17 mouse cellular contexts compared by ENCODE assay signal in genomic region chr10:116396966-116397365, GRCm38 (mm10).
"Had no signal": no experiment of that assay in that cellular context is flagged by ENCODE, and none has a peak within 500 bp of the region (broad histone marks: within the 10 kb centered on the region; RNA-seq: fewer than 3 reads in every experiment).

No protein-coding gene starts in this region.

- H3K27ac ChIP-seq: kidney, postnatal 0 days; layer of hippocampus, adult 2 months; liver, embryonic 13.5 days; midbrain, embryonic 13.5 days; neural tube, embryonic 12.5 days; stomach, embryonic 15.5 days had no signal

- H3K9me3 ChIP-seq: liver, embryonic 13.5 days; midbrain, embryonic 10.5 days; midbrain, embryonic 13.5 days; neural tube, embryonic 12.5 days; stomach, embryonic 15.5 days had no signal

- H3K9ac ChIP-seq: liver, embryonic 13.5 days; midbrain, embryonic 13.5 days; neural tube, embryonic 12.5 days; stomach, embryonic 15.5 days had no signal

- ATAC-seq: midbrain, embryonic 13.5 days; midbrain, embryonic 16.5 days had no signal

- H3K4me1 ChIP-seq: liver, embryonic 13.5 days; stomach, embryonic 15.5 days had no signal

- H3K4me3 ChIP-seq: layer of hippocampus, adult 2 months; liver, embryonic 13.5 days; midbrain, embryonic 13.5 days; myocyte; neural tube, embryonic 12.5 days had no signal

- H3K36me3 ChIP-seq: liver, embryonic 13.5 days; midbrain, embryonic 10.5 days; midbrain, embryonic 13.5 days; neural tube, embryonic 12.5 days; stomach, embryonic 15.5 days had no signal

- H3K27me3 ChIP-seq: liver, embryonic 13.5 days; midbrain, embryonic 13.5 days; neural tube, embryonic 12.5 days; stomach, embryonic 15.5 days had no signal

- DNase-seq: kidney, adult 2 months; kidney, postnatal 25 days; layer of hippocampus, adult 9-11 months; liver, embryonic 13.5 days; lung, adult 2 months; lung, postnatal 14 days; lung, postnatal 4 days; retina, postnatal 1 day; right cerebral cortex, postnatal 25 days had no signal
